Mouse (Mus musculus): Measurements from ENCODE around the gene Bcl2l13.
"Not testable (repeated sequence)": the region's sequence is repeated elsewhere in the genome, so short reads cannot be mapped to it uniquely, and the experiment has no call there.

Gene Bcl2l13

DNA sequence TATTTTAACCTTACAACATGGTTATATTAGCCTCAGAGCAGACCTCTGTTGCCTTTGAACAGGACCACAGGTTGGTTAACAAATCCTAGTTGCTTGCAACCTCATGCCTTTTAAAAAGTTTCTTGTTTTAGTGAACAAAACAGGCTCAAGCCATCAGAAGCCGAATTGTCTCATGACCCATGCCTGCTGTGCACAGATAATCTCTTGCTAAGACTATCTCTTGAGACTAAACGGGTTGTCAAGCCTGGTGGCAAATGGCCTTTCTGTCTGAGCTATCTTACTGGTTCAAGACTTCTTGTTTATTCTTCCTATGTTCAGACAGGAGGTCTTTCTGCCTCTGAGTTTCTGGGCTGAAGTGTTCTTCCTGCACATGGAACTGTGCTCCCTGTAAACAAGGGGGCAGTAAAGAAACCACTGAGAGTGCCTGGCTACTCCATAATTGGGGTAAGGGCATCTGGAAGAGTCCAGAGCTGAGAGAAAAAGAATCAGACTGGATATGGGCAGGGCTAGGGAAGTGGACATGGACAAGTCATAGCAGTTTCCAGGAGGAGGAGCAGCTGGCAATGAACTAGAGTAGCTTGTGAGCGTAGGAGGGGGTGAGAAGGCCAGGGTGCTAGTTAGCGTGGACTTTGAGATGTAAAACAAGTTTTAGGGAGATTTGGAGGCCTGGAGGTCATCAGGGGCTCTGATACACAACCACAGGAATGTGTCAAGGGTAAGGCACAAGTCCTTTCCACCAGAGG is 5.0 kb upstream of the Bcl2l13 start:
- DNase-seq (ENCODE audit: low spot score) = no peak

DNA sequence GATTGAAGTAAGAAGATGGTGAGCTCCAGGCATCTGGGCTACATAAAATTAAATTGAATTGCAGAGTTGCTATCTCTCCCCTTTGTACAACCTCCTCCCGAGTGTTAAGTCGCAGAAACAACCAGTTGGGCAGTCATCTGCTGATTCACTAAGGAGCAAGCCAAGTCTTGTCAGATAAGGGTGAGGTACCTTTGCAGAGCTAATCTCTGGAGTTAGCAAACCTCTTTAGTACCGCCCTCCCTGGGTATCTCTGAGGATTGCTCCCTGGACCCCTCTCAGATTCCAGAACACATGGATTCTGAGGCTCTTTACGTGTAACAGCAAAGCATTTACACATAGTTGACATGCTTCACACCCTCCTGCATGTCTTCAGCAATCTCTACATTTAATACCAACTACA is 3.9 kb upstream of the Bcl2l13 start:
- DNase-seq (ENCODE audit: low spot score) = no peak

DNA sequence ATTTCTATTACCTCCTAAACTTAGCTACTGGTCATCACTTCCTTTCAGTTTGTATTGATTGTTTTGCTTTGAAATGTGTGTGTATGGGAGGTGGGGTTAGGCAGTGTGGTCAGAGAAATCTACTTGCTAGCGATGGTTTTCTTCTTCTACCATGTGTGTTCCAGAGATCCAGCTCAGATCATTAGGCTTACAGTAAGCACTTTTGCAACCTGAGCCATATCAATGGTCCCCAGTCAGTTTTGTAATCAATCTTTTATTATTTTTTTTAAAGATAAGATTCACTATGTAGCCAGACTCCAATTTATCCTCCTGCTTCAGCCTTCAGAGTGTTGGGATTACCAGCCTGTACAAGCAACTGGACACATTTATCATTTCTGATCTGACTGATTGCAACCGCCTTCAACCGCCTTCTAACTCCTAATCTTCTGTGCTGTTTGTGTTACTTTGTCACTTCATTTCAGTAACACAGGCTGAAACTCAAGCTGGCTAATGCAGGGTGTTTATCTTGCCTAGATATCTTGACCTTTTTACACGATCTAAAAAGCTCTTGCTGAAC is 1.2 kb upstream of the Bcl2l13 start:
- no peak for DNase-seq (ENCODE audit: low spot score)

GRCm38 (mm10) chr6:120836389-120837151 is 558 bp downstream of the Bcl2l13 start:
- no peak for DNase-seq (ENCODE audit: low spot score)

DNA sequence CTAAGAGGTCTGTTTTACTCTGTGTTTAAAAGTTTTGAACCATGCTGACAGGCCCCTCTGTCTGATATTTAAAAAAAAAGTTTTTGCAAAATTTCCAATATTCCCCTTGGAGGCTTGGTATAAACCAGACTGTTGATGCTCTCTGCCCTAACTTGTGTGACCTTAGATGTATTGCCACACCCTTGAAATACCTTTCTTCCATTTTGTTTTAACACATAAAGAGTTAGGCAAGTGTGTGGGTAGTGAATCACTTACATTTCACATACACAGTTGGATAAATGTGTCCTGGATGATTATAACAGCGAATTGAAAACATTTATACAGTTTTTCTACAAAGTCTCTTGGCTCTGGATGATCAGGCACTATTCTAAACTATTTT is 1.1 kb downstream of the Bcl2l13 start:
- DNase-seq (ENCODE audit: low spot score) = peak; percentile 12

- no peak for DNase-seq (ENCODE audit: low spot score)
Measured at GRCm38 (mm10) chr6:120840258-120840657, 4.2 kb downstream of the Bcl2l13 start.

- no peak for DNase-seq (ENCODE audit: low spot score)
Measured at GRCm38 (mm10) chr6:120841754-120842153, 5.7 kb downstream of the Bcl2l13 start.

GRCm38 (mm10) chr6:120850720-120851119 is 14.7 kb downstream of the Bcl2l13 start:
- DNase-seq (ENCODE audit: low spot score) = not testable (repeated sequence)

GRCm38 (mm10) chr6:120854413-120854812 is 18.4 kb downstream of the Bcl2l13 start:
- DNase-seq (ENCODE audit: low spot score) = no peak

- peak; percentile 15 for DNase-seq (ENCODE audit: low spot score)
Measured at GRCm38 (mm10) chr6:120858217-120858711, 22.3 kb downstream of the Bcl2l13 start.

DNA sequence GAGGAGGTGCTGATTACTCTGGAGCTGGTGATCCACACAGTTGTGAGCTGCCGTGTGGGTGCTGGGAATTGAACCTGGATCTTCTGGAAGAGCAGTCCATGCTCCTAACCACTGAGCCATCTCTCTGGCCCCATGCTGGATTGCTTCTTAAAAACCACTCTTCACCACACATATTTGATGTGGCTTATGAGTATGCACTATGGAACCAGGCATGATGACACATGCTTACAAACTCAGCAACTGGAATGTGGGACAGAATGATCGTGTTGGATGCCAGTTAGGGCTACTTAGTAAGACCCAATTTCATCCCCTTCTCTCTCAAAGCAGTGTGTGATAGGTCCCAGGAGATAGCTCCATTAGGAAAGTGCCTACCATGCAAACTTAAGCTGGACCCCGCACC is 24.1 kb downstream of the Bcl2l13 start:
- DNase-seq (ENCODE audit: low spot score) = no peak

DNA sequence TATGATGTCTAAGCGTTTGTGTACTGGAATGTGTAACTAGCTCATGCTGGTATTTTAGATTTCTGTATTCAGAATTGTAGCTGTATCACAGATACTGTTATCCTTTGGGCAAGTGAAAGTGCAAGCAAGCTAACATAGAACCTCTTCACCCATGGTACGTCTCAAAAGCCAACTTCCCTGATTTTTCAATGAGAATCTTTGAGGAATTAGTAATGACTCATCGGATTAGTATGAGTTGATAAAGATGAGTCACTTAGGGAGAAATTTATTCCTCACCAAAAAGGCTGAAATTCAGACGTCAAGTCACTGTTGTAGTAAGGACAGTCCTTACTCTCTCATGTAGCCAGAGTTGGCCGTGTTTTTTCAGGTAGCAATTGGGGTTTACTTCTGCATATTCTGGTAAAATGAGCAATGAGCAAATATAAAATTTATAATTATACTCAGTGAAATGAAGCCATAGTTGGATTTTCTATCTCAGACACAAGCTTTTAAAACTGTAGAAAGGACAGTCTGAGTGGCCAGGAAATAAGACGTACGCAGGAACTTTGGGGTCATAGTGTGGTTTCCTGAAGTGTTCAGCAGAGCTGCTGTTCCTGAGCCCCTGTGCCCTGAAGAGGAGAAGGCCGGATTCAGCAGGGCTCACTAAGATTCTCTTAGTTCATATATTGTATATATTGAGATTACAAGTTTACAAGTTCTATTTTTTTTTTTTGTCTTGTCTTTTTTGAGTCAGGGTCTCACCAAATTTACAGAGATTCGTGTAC is 30.2 kb downstream of the Bcl2l13 start:
- DNase-seq (ENCODE audit: low spot score) = no peak

DNA sequence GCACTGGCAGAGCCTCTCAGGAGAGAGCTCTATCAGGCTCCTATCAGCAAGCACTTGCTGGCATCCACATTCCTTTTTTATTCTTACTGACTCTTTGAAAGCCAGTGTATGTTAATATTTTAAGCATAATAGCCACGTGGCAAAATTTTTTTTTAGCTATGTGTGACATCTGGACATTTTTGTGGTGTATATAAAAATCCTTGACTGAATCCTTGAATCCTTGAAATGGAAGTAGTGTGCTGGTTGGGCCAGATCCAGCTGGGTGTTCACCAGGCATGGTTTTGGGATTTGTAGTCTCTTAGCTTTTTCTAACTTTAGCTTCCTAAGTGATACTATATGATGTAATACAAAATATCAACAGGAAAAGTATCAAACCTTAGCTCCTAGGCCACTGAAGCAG is 32.8 kb downstream of the Bcl2l13 start:
- DNase-seq (ENCODE audit: low spot score) = no peak

- no peak for DNase-seq (ENCODE audit: low spot score)
Measured at GRCm38 (mm10) chr6:120871286-120871685, 35.3 kb downstream of the Bcl2l13 start.

GRCm38 (mm10) chr6:120873874-120874273 is 37.9 kb downstream of the Bcl2l13 start:
- no peak for DNase-seq (ENCODE audit: low spot score)

DNA sequence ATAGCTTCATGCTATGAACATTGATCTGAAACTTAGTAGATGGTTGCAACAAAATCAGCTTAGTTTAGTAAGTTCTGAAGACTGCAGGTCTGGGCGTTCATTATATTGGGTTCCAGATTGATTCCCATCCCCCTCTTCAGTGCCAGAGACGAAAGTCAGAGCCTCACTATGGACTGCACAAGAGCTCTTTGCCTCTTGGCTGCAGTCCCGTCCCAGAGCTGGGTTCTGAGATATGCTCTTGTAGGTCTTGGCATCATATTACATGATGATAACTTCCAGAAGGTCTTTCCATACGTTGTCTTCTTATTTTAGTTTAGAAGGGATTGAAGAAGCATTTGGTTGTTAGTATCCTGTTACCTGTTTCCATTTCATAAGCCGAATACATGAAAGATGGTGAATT is 43.0 kb downstream of the Bcl2l13 start:
- no peak for DNase-seq (ENCODE audit: low spot score)

GRCm38 (mm10) chr6:120884436-120884835 is 48.4 kb downstream of the Bcl2l13 start:
- no peak for DNase-seq (ENCODE audit: low spot score)

GRCm38 (mm10) chr6:120886696-120887095 is 50.7 kb downstream of the Bcl2l13 start:
- DNase-seq (ENCODE audit: low spot score) = no peak

DNA sequence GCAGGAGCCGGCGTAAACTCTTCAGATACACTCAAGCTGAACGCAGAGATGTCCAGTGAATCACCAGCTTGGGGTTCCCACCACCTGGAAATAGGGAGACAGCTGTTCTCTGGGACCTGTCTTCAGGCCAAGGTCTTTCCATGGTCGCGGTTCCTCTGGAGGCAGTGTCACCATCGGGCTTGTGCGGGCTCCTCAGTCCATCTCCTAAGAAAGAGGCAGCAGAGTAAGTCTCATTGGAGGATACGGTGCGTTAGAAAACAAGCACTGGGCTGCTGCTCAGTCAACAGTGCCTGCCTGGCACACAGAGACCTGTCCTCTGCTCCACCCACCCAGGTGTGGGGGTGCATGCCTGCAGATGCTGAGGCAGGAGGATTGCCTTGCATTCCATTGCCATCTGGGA is 58.1 kb downstream of the Bcl2l13 start:
- no peak for DNase-seq (ENCODE audit: low spot score)

- DNase-seq (ENCODE audit: low spot score) = no peak
Measured at GRCm38 (mm10) chr6:120894524-120894923, 58.5 kb downstream of the Bcl2l13 start.

GRCm38 (mm10) chr6:120898188-120898833 is 62.3 kb downstream of the Bcl2l13 start:
- DNase-seq (ENCODE audit: low spot score) = peak; percentile 83

Measured in embryo, embryonic 10.5 days (tissue).